Mouse (Mus musculus): ENCODE data around the gene Akap2. TPM values are rescaled to one million over a fixed set of nuclear protein-coding genes. Genes with fewer than 3 reads are reported as not detected.

Akap2 gene
- polyA plus RNA-seq, 1 experiment, result 19.3 TPM

DNA sequence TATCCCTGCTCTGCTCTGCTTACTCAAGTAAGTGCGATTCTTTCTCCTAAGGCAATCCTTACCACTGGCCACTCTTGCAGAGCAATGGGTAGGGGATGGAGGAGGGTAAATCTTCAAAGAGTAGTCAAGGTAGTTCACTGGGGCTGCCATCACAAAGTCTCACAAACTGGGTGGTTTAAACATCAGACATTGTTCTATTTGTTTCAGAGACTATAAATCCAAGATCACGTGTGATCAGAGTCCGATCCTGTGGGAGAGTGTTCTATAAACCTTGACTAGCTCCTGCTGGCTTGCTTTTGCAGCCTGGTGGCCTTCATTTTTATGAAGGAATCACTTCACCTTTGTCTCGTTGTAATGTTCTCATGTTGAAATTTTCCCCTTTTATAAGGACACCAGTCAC lies 199.3 kb downstream of the Akap2 start:
- Histone ChIP-seq H3K4me2 (ENCODE audit: low read depth) (peak overlapping the region; percentile 60), H3K4me3 (no peak overlapping the region), H3ac (ENCODE audit: control insufficient read depth, insufficient read length) (no peak overlapping the region), H3K27me3 (ENCODE audit: control insufficient read depth, insufficient read depth, insufficient read length) (no peaks in the 10 kb centered on the region), H3K36me3 (ENCODE audit: control insufficient read depth, insufficient read depth) (no peaks in the 10 kb centered on the region), H3K79me2 (ENCODE audit: control insufficient read depth, insufficient read depth) (no peaks in the 10 kb centered on the region)
- TF ChIP-seq SRF (IDR thresholded peaks at IDR 0.05; ENCODE audit: control insufficient read depth, insufficient read length, low read depth) (no peak), E2F4 (IDR thresholded peaks at IDR 0.05; ENCODE audit: insufficient read depth) (no peak)

DNA sequence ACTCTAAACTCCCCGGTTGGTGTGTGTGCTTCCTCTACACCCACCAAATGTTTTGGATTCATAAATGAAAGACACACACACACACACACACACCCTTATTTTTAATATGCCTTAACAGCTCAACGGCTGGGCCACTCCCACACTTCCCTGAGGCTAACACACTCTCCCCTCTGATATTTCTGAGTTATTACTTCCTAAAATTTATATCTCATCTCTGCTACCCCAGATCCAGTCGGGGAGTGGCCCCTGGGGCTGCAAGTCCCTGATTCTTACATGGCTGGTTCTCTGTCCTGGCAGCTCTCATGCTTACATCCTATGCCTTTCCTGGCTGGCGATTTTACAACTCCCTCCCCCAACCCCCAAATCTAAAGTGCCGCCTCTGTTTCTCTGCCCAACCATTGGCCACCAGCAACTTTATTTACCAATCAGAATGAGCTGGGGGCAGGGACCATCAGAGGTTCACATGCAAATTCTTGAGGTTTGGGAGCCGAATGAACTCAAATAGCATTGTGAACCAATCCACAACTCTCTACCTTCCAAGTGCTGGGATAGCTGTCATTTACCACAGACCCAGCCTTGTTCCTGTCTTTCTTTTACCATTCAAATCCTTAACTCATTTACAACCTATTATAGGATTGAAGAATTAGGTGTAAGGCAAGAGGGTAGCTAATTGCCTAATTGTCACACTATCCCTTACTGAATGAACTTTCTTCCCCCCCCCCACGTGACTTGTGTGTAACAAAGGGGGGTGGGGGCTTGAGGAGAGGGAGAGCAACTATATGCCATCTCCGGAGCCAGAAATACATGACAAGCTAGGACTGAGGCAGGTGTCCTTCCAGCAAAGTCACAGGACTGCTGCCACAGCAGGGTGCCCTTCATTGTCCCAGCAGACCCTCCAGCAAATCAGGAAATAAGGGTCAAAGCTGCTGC lies 202.3 kb downstream of the Akap2 start:
- no peak overlapping the region for H3K4me2 ChIP-seq (ENCODE audit: low read depth)
- H3K4me3 ChIP-seq, result no peak overlapping the region
- no peaks in the 10 kb centered on the region for H3K27me3 ChIP-seq (ENCODE audit: control insufficient read depth, insufficient read depth, insufficient read length)
- no peaks in the 10 kb centered on the region for H3K36me3 ChIP-seq (ENCODE audit: control insufficient read depth, insufficient read depth)
- TF ChIP-seq POLR2A (IDR thresholded peaks at IDR 0.05; ENCODE audit: insufficient read length, low read depth) (no peak), TCF3 (IDR thresholded peaks at IDR 0.05; ENCODE audit: insufficient read length, low read depth) (no peak), TCF12 (IDR thresholded peaks at IDR 0.05; ENCODE audit: insufficient read depth, poor library complexity, severe bottlenecking) (no peak), E2F4 (IDR thresholded peaks at IDR 0.05; ENCODE audit: insufficient read depth) (no peak), SRF (IDR thresholded peaks at IDR 0.05; ENCODE audit: control insufficient read depth, insufficient read length, low read depth) (no peak)
- no peak overlapping the region for H3ac ChIP-seq (ENCODE audit: control insufficient read depth, insufficient read length)
- H3K79me2 ChIP-seq (ENCODE audit: control insufficient read depth, insufficient read depth), result no peaks in the 10 kb centered on the region

DNA sequence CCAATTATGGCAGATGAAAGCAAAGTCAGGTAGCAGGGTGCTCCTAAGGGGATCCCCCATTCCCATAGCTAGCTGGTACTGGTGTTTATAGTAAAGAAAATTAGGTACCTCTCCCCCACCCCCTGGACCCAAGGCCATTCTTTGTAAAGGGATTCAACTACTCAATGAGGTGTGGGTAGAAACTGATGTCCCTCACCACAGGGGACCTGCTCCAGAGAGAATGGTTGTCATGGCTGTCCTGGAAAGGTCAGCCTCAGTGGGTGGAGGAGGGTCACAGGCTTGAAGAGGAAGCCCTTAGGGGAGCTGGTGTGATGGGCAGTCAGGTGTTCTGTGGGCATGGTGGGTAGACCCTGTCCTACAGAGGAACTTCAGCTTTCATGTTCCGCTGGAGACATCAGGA lies 203.1 kb downstream of the Akap2 start:
- H3ac ChIP-seq (ENCODE audit: control insufficient read depth, insufficient read length), result no peak overlapping the region
- no peaks in the 10 kb centered on the region for H3K36me3 ChIP-seq (ENCODE audit: control insufficient read depth, insufficient read depth)
- no peaks in the 10 kb centered on the region for H3K27me3 ChIP-seq (ENCODE audit: control insufficient read depth, insufficient read depth, insufficient read length)
- no peak overlapping the region for H3K4me2 ChIP-seq (ENCODE audit: low read depth)
- no peak overlapping the region for H3K4me3 ChIP-seq
- TF ChIP-seq E2F4 (IDR thresholded peaks at IDR 0.05; ENCODE audit: insufficient read depth) (no peak), SRF (IDR thresholded peaks at IDR 0.05; ENCODE audit: control insufficient read depth, insufficient read length, low read depth) (no peak), MAX (IDR thresholded peaks at IDR 0.05; ENCODE audit: low read depth) (no peak), TCF3 (IDR thresholded peaks at IDR 0.05; ENCODE audit: insufficient read length, low read depth) (no peak), TCF12 (IDR thresholded peaks at IDR 0.05; ENCODE audit: insufficient read depth, poor library complexity, severe bottlenecking) (no peak), POLR2A (IDR thresholded peaks at IDR 0.05; ENCODE audit: insufficient read length, low read depth) (no peak), MYOG (IDR thresholded peaks at IDR 0.05; ENCODE audit: control insufficient read depth in 1 of 3, insufficient read depth in 1 of 3, insufficient read length in 2 of 3, low read depth in 2 of 3) (no peak), USF1 (IDR thresholded peaks at IDR 0.05; ENCODE audit: low read depth) (no peak), POLR2AphosphoS2 (IDR thresholded peaks at IDR 0.05; ENCODE audit: insufficient read length, low read depth) (no peak), REST (IDR thresholded peaks at IDR 0.05; ENCODE audit: insufficient read depth, insufficient read length) (no peak), CEBPB (IDR thresholded peaks at IDR 0.05; ENCODE audit: insufficient read depth, poor library complexity, severe bottlenecking) (no peak), MYOD1 (IDR thresholded peaks at IDR 0.05; ENCODE audit: control insufficient read depth in 1 of 3, insufficient read length in 2 of 3, low read depth in 2 of 3) (no peak)
- H3K79me2 ChIP-seq (ENCODE audit: control insufficient read depth, insufficient read depth), result no peaks in the 10 kb centered on the region

DNA sequence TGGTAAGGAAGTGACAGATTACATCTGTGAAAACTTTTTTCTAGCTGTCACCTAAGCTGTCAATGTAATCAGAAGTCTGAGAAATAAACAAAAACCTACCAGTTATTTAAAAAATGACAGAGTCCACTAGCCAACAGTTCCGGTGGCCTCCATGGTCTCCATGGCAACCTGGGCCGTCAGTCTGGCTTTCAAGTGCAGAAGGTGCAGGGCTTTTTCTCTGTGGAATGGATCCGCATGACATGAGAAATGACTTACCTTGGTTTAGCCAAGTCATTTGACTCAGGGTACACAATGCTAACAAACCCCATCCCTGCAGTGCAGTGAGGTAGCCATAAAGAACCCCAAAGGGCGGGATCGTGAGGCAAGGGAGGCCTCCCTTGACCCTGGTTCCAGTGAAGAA lies 204.7 kb downstream of the Akap2 start:
- H3K27me3 ChIP-seq (ENCODE audit: control insufficient read depth, insufficient read depth, insufficient read length), result no peaks in the 10 kb centered on the region
- H3ac ChIP-seq (ENCODE audit: control insufficient read depth, insufficient read length), result no peak overlapping the region
- H3K36me3 ChIP-seq (ENCODE audit: control insufficient read depth, insufficient read depth), result no peaks in the 10 kb centered on the region
- no peak overlapping the region for H3K4me2 ChIP-seq (ENCODE audit: low read depth)
- H3K4me3 ChIP-seq, result no peak overlapping the region
- TF ChIP-seq TCF3 (IDR thresholded peaks at IDR 0.05; ENCODE audit: insufficient read length, low read depth) (no peak), CEBPB (IDR thresholded peaks at IDR 0.05; ENCODE audit: insufficient read depth, poor library complexity, severe bottlenecking) (no peak), TCF12 (IDR thresholded peaks at IDR 0.05; ENCODE audit: insufficient read depth, poor library complexity, severe bottlenecking) (no peak), POLR2A (IDR thresholded peaks at IDR 0.05; ENCODE audit: insufficient read length, low read depth) (no peak), E2F4 (IDR thresholded peaks at IDR 0.05; ENCODE audit: insufficient read depth) (no peak), MYOG (IDR thresholded peaks at IDR 0.05; ENCODE audit: control insufficient read depth in 1 of 3, insufficient read depth in 1 of 3, insufficient read length in 2 of 3, low read depth in 2 of 3) (no peak)
- H3K79me2 ChIP-seq (ENCODE audit: control insufficient read depth, insufficient read depth), result no peaks in the 10 kb centered on the region

DNA sequence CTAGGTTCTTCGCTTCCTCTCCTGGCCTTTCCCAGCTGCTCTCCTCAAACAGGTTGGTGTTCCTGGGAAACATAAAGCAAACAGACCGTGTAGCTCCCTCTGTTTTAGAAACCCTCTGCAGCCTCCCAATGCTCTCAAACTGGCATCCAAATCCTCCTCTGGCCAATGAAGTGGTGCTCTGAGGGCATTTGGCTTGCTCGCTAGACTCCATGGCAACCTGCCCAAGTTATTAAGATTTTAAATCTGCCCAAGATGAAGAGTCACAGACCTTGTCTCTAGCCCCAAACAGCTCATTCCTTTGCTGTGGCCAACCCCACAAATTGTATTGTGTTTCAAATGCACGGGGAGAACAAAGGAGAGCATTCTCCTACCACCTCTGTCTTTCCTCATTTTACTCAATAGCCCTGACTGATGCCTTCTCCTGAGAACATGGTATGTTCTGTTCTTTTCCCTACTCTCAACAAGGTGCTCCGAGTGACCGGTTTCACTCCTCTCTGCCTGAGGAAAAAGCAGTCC lies 207.2 kb downstream of the Akap2 start:
- Histone ChIP-seq H3K4me3 (no peak overlapping the region), H3ac (ENCODE audit: control insufficient read depth, insufficient read length) (no peak overlapping the region), H3K36me3 (ENCODE audit: control insufficient read depth, insufficient read depth) (no peaks in the 10 kb centered on the region), H3K79me2 (ENCODE audit: control insufficient read depth, insufficient read depth) (no peaks in the 10 kb centered on the region), H3K27me3 (ENCODE audit: control insufficient read depth, insufficient read depth, insufficient read length) (no peaks in the 10 kb centered on the region), H3K4me2 (ENCODE audit: low read depth) (no peak overlapping the region)
- TF ChIP-seq POLR2A (IDR thresholded peaks at IDR 0.05; ENCODE audit: insufficient read length, low read depth) (no peak), REST (IDR thresholded peaks at IDR 0.05; ENCODE audit: insufficient read depth, insufficient read length) (no peak), CEBPB (IDR thresholded peaks at IDR 0.05; ENCODE audit: insufficient read depth, poor library complexity, severe bottlenecking) (no peak), TCF12 (IDR thresholded peaks at IDR 0.05; ENCODE audit: insufficient read depth, poor library complexity, severe bottlenecking) (no peak), POLR2AphosphoS2 (IDR thresholded peaks at IDR 0.05; ENCODE audit: insufficient read length, low read depth) (no peak), MYOD1 (IDR thresholded peaks at IDR 0.05; ENCODE audit: control insufficient read depth in 1 of 3, insufficient read length in 2 of 3, low read depth in 2 of 3) (no peak), MAX (IDR thresholded peaks at IDR 0.05; ENCODE audit: low read depth) (no peak), TCF3 (IDR thresholded peaks at IDR 0.05; ENCODE audit: insufficient read length, low read depth) (no peak)
